Mouse (Mus musculus) left cerebral cortex, postnatal 25 days (tissue): ENCODE data around the gene Chn1. TPM values are rescaled to one million over a fixed set of nuclear protein-coding genes. Genes with fewer than 3 reads are reported as not detected.
"Not testable (repeated sequence)": the region's sequence is repeated elsewhere in the genome, so short reads cannot be mapped to it uniquely, and the experiment has no call there.

Experiments used
- DNase-seq, 2 experiments: peaks; one replicate each; pipeline ENCODE4 v3.0.0; 2022; ENCODE audit warnings: low spot score in 2 of 2, mixed read lengths in 1 of 2
- intact Hi-C: fragments of 180-260 bp; cut with DNase I; formaldehyde crosslinking; loops from one replicate; pipeline ENCODE4 v1.15.1; 2025
- total RNA-seq, 2 experiments: library from RNA; stranded (reverse); gene quantifications; 2 replicates each; pipeline ENCODE4 v1.2.3; 2021

Gene Chn1
- 1,000 to 10,000 TPM; 1,573 to 1,627 TPM for total RNA-seq

DNA sequence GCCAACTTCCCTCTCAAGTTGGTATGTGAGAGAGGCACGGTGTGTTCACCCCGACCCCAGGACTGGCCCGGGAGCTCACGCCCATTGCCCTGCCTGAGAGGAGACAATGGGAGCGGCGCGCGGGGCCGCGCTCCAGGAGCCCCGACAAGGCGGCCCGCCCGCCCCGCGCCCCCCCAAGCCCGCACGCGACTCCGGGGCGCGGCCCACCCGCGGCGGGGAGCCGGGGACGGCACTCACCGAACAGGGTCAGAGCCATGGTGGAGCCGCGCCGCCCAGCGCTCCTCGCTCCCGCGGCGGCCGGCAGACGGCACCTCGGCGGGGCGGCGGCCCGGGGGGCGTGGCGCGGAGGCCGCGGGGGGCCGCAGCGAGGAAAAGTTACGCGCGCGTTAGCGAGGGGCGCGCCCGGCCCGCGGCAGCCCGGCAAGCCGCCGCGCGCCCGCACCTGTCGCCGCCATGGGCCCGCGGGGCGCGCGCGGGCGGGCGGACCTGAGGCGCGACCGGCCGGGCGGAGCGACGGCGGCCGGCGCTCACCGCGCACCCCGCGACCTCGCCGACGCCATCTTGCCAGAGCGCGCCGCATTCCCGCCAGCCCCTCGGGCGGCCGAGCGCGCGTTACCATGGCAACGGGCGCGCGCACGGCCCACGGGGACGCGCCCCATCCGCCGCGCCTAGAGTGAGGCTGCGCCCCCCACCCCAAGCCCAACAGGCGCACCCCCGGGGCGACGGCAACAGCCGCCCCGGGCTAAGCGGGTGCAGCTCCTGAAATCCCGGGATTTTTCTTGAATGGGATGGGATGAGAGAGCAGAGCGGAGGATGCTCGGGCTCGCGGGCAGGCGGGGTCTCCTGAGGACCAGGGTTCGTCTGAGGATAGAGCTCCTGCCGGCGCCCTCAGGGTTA is at the start of gene Chn1:
Gene Chn1 (minus strand): TSS at position 561 of the 897 bp plus-strand sequence.
- DNase-seq, result peak; percentile 75 to 84
- intact Hi-C loops, result loop anchor here (2.0 to 10.0 kb wide), 2 partner anchors 118 to 890 kb away; partner anchors contain the start of genes Atf2 and Hoxd13

DNA sequence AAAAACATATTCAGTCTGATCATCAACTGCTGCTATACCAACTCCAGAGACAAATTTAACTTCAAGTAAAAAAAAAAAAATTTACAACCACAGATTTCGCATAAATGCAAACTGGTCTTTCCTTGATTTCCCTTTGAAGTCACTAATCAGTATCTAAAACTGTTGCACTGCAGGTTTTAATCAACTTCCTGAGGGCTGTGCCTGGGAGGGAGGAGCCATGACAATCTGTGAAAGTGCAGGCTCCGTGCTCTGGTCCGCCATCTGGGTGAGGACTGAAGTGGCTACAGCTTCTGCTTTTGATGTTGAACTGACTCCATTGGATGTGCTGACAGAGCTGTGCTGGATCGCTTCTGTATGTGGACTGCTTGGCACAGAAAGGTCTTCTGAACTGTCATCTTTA is 43.6 kb upstream of the Chn1 start:
- intact Hi-C loops, result no loop called here
- DNase-seq, result no peak

DNA sequence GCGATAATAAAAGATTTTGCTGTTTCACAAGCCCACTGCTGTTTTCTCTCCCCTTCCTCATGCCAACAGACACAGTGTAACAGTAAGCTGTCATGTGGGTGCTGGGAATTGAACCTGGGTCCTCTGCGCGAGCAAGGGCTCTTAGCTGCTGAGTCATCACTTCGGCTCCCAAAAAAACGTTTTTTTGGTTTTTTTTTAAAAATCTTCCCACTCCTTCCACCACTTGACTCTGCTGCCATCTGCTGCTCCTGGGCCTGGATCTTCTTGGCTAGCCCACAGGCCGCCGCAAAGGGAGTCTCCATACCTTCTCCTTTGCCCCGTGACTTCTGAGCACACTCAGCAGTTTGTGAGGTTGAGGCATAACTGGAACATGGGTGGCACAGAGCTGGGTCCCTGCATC is 32.5 kb upstream of the Chn1 start:
- peak in 1 of 2 experiments; percentile 11 for DNase-seq
- intact Hi-C loops, result loop anchor here (5.0 kb wide), 1 partner anchor 240 kb away; no protein-coding TSS in a partner anchor

DNA sequence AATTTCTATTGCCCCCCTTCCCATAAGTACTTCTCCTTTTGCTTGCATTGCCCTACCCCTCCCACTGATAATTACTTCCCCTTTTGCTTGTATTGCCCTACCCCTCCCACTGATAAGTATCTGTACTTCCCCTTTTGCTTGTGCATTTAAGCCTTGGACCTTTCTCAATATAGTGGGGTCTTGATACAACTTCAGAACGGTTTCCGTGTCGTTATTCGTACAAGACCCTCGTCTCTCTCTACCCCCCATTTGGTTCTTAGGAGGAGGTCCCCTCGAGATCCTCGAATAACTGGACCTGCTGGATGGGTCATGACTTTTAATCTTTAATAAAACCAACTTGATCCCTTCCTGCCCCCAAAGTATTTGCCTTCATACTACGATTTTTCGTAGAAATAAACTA is 25.0 kb upstream of the Chn1 start:
- DNase-seq, result not testable (repeated sequence)

DNA sequence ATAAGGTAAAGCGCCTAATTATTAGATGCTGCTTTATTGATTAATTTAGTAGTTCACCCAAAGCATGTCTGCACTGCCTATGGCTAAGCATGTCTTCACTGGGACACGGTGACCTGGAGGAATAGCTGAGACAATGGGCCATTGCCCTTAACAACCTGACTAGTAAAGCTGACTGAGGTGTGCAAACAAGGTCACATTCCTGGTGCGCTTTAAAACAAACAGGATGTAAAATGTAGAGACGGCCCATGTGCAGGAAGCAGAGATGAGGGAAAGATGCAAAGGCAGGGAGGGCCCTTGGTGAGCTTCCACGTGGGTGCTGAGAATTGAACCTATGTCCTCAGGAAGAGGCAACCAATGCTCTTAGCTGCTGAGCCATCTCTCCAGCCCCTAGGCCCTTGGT is 23.6 kb upstream of the Chn1 start:
- intact Hi-C loops, result no loop called here
- no peak for DNase-seq

More for the DNA sequence above, 25.0 kb upstream of the Chn1 start:
- intact Hi-C loops, result not testable (repeated sequence)

DNA sequence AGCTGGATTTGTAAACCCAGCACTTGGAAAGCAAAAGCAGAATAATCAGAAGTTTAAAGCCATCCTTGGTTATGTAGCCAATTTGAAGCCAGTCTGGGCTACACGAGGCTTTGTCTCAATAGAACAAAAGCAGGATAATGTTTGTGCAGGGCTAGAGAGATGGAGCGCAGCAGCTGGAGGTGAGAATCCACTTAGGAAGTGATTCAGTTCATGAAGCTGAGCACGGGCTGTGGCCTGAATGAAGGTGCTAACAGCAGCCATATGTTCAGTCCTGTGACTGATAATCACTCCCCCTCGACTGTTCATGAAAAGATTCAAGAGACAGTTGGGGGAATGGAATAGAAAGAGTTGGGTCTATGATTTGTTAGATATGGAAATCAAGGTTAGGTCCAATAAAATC is 23.0 kb upstream of the Chn1 start:
- no peak for DNase-seq
- intact Hi-C loops, result no loop called here

DNA sequence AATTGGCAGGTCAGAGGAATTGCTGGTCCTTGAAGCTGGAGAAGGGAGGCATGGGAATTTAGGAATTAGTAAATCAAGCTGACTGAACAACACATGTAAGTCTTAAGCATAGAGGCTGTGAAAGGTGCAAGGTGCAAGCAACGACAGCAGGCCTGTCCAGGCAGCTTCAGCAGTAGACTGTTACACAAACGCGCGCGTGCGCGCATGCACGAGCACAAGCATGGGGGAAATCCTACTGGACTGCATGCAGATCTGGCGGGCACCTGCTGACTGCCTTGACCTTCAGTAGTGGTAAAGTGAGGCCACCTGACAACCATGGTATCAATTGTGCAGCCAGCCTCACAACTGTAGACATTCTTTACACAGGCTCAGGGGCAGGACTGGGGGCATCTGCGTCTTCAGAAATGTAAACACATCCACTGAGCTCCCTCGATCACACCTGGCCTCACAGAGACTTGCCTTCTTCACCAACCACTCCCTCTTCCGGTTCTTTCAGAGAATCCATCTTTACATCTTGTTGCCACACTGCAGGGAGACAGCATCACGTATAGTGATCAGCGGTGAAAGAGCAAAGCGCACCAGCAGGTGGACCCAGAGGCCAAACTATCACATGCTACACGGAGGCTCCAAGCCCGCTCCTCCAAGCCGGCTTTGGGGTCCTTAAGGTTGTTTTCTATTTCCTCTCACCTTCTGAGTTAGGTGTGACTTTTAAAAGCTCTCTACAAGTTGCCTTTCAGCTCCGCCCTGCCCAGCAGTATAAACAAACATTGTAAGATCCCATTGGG is 16.9 kb upstream of the Chn1 start:
- intact Hi-C loops, result no loop called here
- DNase-seq, result no peak

DNA sequence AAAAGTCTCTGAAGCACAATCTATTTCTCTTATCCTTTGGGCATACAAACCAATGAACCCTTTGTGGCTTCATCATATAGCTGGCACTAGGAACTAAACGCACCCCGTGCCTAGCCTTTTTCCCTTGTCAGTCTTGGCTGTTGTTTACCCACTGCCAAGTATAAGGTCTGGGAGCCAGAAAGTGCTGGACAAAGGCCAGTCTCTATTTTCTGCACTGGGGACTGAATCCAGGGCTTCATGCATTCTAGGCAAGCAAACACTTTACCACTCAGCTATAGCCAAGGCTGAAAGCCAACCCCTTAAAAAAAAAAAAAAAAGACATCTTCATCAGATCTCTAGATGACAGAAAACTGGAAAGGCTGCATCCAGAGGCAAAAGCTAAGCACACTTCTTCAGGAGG is 15.2 kb upstream of the Chn1 start:
- intact Hi-C loops, result no loop called here
- DNase-seq, result no peak

DNA sequence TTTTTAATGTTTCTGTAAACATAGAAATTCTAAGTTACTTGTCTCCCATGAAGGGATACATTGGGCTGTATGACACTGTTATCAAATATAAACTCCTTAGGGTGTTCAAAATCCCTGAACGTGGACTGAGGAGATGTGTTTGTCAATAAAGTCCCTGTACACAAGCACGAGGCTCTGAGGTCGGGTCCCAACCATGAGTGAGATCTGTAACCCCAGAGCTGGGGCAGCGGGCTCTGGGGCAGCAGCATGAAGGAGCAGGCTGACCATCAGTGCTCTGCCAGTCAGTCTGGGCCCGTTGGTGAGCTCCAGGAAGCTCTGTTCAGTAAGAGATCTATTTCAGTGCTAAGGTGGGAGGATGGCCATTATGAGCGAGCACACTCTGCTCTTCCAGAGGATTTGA is 13.2 kb upstream of the Chn1 start:
- no peak for DNase-seq
- intact Hi-C loops, result no loop called here

DNA sequence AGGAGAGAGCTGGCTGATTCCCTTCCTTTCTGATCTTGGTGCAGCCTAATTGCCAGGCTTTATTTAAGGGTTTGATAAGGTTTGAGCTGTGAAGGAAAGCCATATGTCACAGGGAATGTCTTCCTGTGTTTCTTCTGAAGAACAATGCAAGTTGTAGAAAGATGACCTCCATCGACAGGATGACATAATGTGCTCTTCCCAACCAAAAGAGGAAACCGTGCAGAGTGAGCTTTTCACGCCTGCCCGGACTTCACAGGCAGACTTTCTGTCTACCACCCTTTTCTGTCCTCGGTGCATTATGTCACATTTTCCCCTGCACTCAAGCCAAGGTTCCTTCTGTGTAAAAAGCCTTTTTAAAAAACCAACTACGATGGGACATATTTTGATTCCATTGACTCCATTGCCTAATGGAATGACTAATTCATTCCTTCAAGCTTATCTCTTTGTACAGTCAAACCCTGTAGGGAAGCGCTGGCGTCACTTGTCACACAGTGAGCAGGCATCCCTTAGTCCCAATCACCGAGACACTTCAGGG is 7.3 kb upstream of the Chn1 start:
- DNase-seq, result no peak
- intact Hi-C loops, result no loop called here

DNA sequence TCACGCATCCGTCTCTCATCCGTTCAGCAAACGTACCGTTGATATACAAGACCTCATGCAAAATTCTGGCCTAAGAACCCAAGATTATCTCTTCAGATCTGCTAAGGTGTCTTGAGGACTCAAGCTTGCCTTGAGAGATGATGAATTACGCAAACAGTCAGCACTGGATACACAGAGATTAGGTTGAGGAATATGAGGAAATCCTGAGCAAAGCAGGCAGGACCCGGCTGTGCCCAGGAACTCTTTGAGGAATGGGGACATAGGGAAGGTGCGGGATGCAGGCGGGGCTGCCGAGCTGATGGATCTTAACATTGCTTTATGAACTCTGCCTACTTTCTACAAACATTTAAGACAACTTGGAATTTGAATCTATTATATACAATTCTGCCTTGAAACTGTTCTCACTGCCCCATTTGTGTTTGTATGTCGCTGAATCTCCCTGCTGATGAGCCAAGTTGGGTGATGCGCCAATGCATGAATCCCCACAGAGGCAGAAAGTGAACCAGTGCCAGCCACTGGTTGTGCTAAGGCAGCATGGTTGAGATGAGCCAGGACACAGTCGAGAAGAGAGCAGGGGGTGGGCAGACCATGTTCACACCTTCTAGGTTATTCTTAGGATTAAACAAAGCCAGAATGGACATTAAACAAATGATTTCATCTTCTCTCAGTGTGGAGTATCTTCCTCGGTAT is 5.3 kb upstream of the Chn1 start:
- intact Hi-C loops, result no loop called here
- no peak for DNase-seq

DNA sequence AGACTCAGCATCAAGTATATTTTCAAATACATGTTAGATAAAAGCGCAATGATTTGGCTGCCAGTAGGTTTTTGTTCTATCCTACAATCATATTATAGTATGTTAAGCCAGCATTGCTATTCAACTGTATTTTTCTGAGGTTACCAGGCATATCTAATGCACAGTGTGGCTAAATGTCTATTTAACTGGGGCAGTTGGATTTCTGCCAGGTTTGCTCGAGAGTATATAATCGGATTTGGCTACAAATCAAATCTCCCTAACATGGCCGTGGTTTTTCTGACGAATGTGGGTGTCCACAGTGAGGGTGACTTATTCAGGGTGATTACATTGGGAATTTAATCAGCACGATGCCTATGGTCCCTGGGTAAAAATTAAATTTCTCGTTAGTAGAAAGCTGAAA is 4.7 kb upstream of the Chn1 start:
- intact Hi-C loops, result loop anchor here (10.0 kb wide), 1 partner anchor 885 kb away; the partner anchor contains the start of gene Hoxd13
- no peak for DNase-seq

DNA sequence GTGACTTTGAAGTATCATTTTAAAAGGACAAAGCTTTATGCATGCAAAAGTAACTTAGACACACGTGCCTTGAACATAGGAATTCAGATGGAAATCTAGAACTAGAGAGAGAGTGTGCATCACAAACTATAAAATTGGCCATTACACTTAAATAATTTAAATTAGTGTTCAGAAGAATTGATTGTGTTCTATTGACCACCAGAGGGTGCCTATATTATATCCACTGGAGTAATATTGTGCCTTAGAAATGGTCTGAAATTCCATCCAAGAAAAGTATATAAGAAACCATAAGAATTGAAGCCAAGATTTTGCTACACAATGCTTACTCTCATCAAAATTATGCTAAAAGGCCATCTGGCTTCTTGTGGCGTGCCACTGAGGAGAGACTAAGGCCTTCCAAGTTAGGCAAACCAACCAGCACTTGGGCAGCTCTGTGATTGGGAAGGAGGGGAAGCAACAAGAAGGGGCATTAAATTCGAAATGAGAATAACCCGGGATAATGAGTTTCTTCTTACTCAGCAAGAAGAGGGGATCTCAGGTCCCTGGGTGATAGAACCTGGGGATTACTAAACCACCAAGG is 4.0 kb upstream of the Chn1 start:
- intact Hi-C loops, result loop anchor here (10.0 kb wide), 1 partner anchor 886 kb away; the partner anchor contains the start of gene Hoxd13
- DNase-seq, result no peak

DNA sequence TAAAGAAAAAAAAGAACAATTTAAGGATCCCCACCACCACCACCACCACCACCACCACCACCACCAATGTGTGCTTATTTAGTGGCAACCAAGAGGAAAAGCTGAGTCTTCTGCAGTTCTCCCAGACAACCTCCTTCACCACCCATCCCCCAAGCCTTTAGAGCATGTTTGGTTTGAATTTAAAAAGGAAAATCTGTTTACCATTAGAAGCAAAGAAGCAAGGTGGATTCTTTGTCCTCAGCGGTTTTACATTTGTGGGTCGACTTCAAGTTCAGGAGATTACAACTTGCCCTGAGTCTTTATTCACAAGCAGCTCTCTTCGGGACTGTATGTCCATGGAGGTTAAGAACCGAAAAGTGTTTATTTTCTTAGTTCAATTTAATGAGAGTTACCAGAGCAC is 1.8 kb upstream of the Chn1 start:
- no peak for DNase-seq
- intact Hi-C loops, result loop anchor here (10.0 kb wide), 1 partner anchor 888 kb away; the partner anchor contains the start of gene Hoxd13

DNA sequence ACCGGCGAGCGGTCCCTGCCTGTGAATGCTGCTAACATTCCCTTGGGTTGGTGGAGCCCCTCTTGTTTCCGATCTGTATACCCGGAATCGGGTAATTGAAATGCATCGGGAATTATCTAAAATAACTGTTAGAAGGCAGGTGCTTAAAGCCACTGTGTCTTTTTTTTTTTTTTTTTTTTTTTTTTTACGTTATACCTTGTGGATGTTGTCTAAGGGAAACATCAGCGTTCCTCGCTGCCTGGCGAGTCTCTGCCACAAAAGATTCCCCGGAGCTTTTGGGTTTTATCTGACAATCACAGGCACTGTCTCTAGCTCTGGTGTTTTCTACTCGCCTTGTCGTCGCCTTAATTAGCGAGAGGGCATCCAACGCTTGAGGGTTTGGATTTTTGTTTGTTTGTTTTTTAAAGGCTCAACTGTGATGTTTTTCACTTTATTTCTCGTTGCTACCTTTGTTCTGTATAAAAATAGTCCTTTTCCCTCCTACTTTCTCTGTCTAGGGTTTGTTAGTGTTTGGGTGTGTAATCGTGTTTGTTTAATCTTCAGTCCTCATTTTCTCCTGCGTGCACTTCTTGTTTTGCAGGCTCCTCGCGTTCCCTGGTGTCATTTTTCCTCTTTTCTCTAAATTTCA is 651 bp upstream of the Chn1 start:
- no peak for DNase-seq
- intact Hi-C loops, result loop anchor here (2.0 to 10.0 kb wide), 2 partner anchors 117 to 889 kb away; partner anchors contain the start of genes Atf2 and Hoxd13

DNA sequence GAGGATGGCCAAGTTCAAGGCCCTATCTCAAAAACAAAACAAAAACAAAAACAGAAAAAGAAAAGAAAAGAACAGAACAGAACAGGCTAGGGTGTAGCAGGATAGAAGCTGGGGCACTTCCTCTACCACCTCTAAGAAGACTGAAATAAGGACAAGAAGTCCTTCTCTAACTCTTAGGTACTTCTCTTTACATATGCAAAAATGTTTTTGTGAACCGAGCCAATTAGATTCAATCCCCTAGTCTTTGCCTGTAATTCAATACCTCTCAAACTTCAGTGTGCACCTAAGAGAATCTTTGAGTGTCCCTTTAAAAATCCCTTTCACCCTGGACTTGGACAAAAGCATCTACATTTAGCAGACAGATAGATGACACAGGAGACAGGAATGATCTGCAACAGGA is 2.2 kb downstream of the Chn1 start:
- DNase-seq, result no peak
- intact Hi-C loops, result loop anchor here (10.0 kb wide), 1 partner anchor 892 kb away; the partner anchor contains the start of gene Hoxd13

DNA sequence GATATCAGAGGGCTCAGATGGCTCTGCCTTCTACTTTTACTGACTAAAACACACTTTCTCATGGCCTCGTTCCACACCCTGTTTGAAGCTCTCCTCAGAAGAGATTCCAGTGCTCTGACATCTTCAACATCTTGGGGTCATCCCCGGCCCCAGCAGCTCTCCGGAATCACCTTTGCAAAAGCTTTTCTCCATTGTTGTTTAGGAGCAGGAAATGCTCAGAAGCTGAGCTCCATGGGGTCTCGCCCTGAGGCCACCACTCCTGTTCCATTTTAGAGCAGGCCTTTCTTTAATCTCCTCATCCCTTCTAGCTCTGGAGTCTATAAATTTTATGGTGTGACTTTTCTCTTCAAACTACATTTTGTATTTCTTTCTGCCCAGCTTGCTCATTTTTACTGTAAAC is 6.5 kb downstream of the Chn1 start:
- intact Hi-C loops, result no loop called here
- DNase-seq, result no peak

DNA sequence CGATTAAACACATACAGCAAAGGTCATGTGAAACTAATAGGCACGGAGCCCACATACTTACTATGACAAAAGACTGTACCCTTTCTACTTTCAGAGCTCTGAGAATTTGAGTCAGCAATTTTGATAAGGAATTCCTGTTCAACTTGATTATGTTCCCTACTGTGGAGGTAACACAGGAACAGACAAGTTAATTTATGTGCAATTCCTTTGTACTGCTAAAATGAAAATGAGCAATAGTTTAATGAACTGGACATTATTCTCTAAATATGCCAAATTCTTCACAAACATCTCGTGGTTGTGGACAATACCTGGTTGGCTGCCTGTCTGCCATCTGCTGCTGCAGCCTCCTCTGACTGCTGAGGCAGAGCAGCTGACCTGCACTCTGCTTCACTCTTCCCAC is 11.6 kb downstream of the Chn1 start:
- DNase-seq, result no peak
- intact Hi-C loops, result no loop called here

DNA sequence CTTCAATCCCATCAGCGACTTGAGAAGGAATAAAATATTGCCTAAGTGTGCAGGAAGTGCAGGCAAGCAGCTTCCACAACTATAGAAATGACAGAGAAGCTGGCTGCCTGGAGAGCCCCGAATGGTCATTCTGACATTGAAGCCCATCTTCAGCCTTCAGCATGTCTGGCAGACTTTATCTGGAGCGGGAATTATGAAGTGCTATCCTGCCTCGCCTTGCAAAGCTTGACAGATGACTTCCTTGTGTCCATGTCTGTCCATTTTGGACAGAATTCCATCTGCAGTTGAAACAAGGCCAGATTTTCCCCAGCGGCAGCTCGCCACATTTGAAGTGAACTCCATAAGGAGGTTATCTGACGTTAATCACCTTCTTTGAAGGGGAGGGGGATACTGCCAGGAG is 15.2 kb downstream of the Chn1 start:
- intact Hi-C loops, result no loop called here
- DNase-seq, result no peak
